Mouse (Mus musculus): ENCODE measurements at regions not wholly inside any gene's neighbourhood (a gene's known extent, or its start where the extent isn't known, plus 50 kb on each side); places are given as distances from the start of the nearest gene placed in this dataset.

GRCm38 (mm10) chr7:63990312-63991028 lies 51.8 kb upstream of the Klf13 start:
- TF ChIP-seq CTCF (IDR thresholded peaks at IDR 0.05; ENCODE audit: low read depth, low read length), result no peak
- no peak for TF ChIP-seq POLR2A (IDR thresholded peaks at IDR 0.05; ENCODE audit: insufficient read depth, low read length)

Data from ES-Bruce4 (cell line).